Mouse (Mus musculus): ENCODE data around the gene Ncor2.
A peak's percentile ranks its signal among the peaks of the same experiment; 100 is the strongest.

Gene Ncor2

GRCm38 (mm10) chr5:125095525-125096175 is 83.4 kb downstream of the Ncor2 start:
- no peak for DNase-seq (ENCODE audit: low read depth)

- DNase-seq (ENCODE audit: low read depth), result no peak
These were observed 85.2 kb downstream of the Ncor2 start for GRCm38 (mm10) chr5:125093795-125094194.

- no peak for DNase-seq (ENCODE audit: low read depth)
These were observed 90.9 kb downstream of the Ncor2 start for GRCm38 (mm10) chr5:125088076-125088475.

- DNase-seq (ENCODE audit: low read depth), result no peak
These were observed 93.9 kb downstream of the Ncor2 start for GRCm38 (mm10) chr5:125085097-125085617.

GRCm38 (mm10) chr5:125083674-125084073 is 95.3 kb downstream of the Ncor2 start:
- DNase-seq (ENCODE audit: low read depth), result no peak

- DNase-seq (ENCODE audit: low read depth), result no peak
These were observed 97.5 kb downstream of the Ncor2 start for GRCm38 (mm10) chr5:125081318-125082101.

GRCm38 (mm10) chr5:125080787-125081317 is 98.2 kb downstream of the Ncor2 start:
- DNase-seq (ENCODE audit: low read depth), result no peak

- DNase-seq (ENCODE audit: low read depth), result no peak
These were observed 98.7 kb downstream of the Ncor2 start for GRCm38 (mm10) chr5:125080352-125080751.

GRCm38 (mm10) chr5:125078220-125078619 is 100.8 kb downstream of the Ncor2 start:
- DNase-seq (ENCODE audit: low read depth), result no peak

GRCm38 (mm10) chr5:125076183-125076582 is 102.8 kb downstream of the Ncor2 start:
- DNase-seq (ENCODE audit: low read depth), result no peak

GRCm38 (mm10) chr5:125074571-125075171 is 104.3 kb downstream of the Ncor2 start:
- DNase-seq (ENCODE audit: low read depth), result no peak

- no peak for DNase-seq (ENCODE audit: low read depth)
These were observed 105.1 kb downstream of the Ncor2 start for GRCm38 (mm10) chr5:125073896-125074295.

GRCm38 (mm10) chr5:125073335-125073734 is 105.7 kb downstream of the Ncor2 start:
- DNase-seq (ENCODE audit: low read depth), result no peak

GRCm38 (mm10) chr5:125072425-125072824 is 106.6 kb downstream of the Ncor2 start:
- no peak for DNase-seq (ENCODE audit: low read depth)

GRCm38 (mm10) chr5:125071919-125072318 is 107.1 kb downstream of the Ncor2 start:
- no peak for DNase-seq (ENCODE audit: low read depth)

- DNase-seq (ENCODE audit: low read depth), result no peak
These were observed 108.6 kb downstream of the Ncor2 start for GRCm38 (mm10) chr5:125070399-125070798.

GRCm38 (mm10) chr5:125069916-125070315 is 109.1 kb downstream of the Ncor2 start:
- no peak for DNase-seq (ENCODE audit: low read depth)

- no peak for DNase-seq (ENCODE audit: low read depth)
These were observed 109.6 kb downstream of the Ncor2 start for GRCm38 (mm10) chr5:125069426-125069825.

GRCm38 (mm10) chr5:125068371-125068951 is 110.6 kb downstream of the Ncor2 start:
- no peak for DNase-seq (ENCODE audit: low read depth)

GRCm38 (mm10) chr5:125067673-125068072 is 111.3 kb downstream of the Ncor2 start:
- DNase-seq (ENCODE audit: low read depth), result no peak

GRCm38 (mm10) chr5:125066479-125067471 is 112.2 kb downstream of the Ncor2 start:
- DNase-seq (ENCODE audit: low read depth), result peak; percentile 52
